Mouse (Mus musculus) CH12.LX (cell line): ENCODE measurements at regions not wholly inside any gene's neighbourhood (a gene's known extent, or its start where the extent isn't known, plus 50 kb on each side); places are given as distances from the start of the nearest gene placed in this dataset.

Experiments
- RCOR1 ChIP-seq: conservative IDR thresholded peaks from 2 replicates; pipeline ENCODE4 v1.6.1; 2012; ENCODE audit warnings: low read depth, mild to moderate bottlenecking, inconsistent platforms, low read length, improper control_type of control experiment
- SIN3A ChIP-seq: IDR thresholded peaks from 2 replicates; pipeline ENCODE4 v1.6.1; 2012; ENCODE audit warnings: low read length, improper control_type of control experiment, inconsistent platforms

DNA sequence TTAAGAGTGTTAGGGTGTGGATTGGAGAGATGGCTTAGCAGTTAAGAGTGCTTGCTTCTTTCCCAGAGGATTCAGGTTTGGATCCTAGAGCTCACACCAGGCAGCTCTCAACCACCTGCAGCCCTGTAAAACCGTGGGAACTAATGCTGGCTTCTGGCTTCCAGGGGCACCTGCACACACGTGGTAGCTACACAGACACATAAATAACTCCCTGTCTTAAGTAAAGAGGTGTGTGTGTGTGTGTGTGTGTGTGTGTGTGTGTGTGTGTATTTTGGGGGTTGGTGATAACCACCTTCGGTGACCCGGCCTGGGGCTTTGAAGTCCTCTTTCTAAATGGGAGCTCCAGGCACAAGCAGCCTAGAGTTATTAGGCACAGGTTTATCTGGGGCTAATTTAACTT lies 72.5 kb upstream of the Haao start:
- TF ChIP-seq RCOR1 (no peak), SIN3A (no peak)
